Mouse (Mus musculus) urinary bladder, postnatal 25 days (tissue): ENCODE results near the gene Usp9x.

Experiments used
- DNase-seq: peaks from one replicate; pipeline ENCODE4 v3.0.0; 2022; ENCODE audit warnings: low spot score

Gene Usp9x

DNA sequence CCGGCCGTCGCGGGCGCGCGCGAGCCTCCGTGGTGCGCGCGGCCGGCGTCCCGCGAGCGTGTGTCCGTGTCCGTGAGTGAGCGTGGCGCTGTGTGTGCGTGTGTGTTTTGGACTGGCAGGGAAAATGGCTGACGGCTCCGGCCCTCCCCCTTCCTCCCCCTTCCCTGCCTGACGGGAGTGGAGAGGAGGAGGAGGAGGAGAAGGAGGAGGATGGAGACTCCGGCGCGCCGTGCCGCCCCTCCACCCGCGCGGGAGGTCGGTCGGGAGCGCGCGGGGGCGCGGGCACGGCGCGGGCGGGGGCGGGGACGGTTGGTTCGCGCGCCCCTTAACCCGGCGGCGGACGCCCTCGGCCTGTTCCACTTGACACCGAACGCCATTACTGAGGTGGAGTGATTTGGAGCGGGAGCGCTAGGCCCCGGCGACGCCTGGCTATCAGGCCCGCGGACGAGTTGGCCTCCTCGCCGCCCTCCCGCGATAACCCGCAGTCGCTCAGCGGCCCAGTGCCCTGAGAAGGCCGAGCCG lies 1.2 kb downstream of the Usp9x start:
- DNase-seq, result peak; percentile 55

DNA sequence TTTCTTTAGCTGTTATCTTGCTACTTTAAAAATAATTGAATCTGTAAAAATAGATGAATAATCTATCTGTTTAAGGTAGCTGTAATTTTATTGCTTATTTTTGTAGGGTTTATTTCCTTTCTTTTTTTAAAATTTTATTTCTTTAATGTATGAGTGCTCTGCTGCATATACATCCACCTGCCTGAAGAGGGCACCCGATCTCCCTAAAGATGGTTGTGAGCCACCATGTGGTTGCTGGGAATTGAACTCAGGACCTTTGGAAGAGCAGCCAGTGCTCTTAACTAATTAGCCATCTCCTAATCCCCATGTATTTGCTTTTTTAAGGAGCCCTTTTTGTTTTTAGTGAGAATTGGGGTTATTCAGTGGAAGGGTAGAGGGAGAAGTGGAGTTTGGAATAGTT lies 14.3 kb downstream of the Usp9x start:
- no peak for DNase-seq

- DNase-seq, result no peak
These were observed 25.7 kb downstream of the Usp9x start for GRCm38 (mm10) chrX:13096985-13097384.

DNA sequence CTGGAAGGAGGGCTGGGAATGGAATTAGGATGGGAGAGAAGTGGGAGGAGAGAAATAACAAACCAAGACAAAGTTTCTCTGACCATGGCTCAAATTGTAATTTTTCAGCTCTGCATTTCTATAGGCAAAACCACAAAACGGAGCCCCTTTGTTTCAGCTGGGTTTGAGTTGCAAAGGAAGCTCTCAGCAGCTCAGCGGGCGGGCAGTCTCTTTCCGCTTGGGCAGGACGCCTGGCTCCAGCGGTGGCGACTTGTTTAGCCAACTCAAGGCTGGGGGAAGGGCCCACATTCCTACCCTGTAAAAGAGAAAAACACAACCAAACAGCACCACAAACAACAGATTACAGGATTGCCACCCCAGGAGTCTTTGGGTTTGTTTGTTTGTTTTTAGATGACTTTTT lies 135.2 kb downstream of the Usp9x start:
- no peak for DNase-seq

DNA sequence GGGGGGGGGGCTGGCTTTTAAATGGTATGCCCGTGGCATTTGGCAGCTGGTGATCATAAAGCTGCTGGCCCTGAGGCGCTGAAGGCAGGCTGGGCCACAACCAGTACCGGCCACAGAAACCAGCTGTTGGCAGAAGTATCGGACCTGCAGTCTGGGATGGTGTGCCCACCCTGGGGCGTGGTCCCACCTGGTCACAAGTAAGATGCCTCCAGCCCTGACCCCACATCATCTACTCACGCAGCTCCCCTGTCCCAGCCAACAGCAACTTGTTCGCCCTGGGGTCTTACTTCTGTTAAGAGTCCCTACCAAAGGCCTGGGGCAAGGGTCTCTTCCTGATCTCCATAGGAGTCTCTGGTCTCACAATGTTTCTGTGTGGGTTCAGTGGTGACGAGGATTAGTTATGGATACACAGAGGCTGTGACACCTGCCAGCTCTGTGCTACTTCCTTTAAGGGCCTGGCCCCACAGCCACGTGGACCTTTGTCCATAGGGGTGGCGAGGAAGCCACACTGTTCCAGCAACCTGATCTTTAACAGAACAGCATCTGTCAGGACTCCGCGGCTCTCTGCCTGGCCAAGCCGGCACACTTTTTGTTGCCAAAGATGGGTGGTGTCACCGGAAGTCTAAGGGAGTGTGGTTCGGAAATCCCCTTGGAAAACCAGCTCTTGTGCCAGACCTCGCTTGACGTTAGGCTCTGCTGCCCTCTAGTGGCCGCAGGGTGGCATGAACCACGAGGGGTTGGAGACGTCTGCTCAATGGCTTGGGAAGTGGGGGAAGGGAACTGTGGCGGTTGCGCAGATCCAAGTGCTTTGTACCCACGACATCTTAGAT lies 136.4 kb downstream of the Usp9x start:
- DNase-seq, result peak; percentile 86

DNA sequence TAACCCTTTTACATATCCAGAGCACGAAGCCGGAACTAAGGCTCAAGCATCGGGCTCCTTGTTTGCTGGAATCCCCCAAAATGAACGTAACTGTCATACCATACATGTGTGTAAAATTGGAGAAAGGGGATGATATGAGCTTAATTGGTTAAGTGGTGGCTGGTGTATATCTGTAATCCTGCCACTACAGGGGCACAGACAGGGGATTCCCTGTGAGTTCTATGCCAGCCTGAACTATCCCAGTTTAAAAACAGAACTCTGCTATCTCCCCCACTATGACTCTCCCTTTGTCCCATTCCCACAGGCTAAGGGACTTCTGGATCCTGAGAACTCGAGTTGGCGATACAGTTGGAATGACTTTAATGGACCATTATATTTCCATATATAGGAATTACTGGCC lies 137.1 kb downstream of the Usp9x start:
- DNase-seq, result no peak

GRCm38 (mm10) chrX:13214275-13214674 lies 143.0 kb downstream of the Usp9x start:
- DNase-seq, result no peak
